Comparison of ENCODE assay signal across 11 mouse cellular contexts in genomic region chr1:57989052-57989600, GRCm38 (mm10). TPM values are rescaled to one million over a fixed set of nuclear protein-coding genes. Genes with fewer than 3 reads are reported as not detected.
DNase-seq lines count a peak whose midpoint lies in the region.
"Had no signal": no experiment of that assay in that cellular context is flagged by ENCODE, and none has a peak within 500 bp of the region (broad histone marks: within the 10 kb centered on the region; RNA-seq: fewer than 3 reads in every experiment).

No protein-coding gene starts in this region.

- peak; percentile 2 for DNase-seq in ovary, adult 18-20 months (ENCODE audit: low spot score)
- no peak for DNase-seq in ovary, postnatal 10 days (ENCODE audit: low spot score)
- peak; percentile 92 for DNase-seq in adipocyte (ENCODE audit: low spot score)
- no peak for DNase-seq in heart, embryonic 10.5 days (ENCODE audit: low spot score)
- peak; percentile 9 for DNase-seq in ovary, postnatal 14 days (ENCODE audit: low spot score)
- no peak for DNase-seq in embryo, embryonic 9.5 days (ENCODE audit: extremely low spot score)
- DNase-seq in thymus, postnatal 25 days, result no peak
- DNase-seq: cerebellum, postnatal 10 days; layer of hippocampus, adult 9-11 months had no signal

- H3K4me3 ChIP-seq in heart, embryonic 10.5 days, result no peak overlapping the region
- H3K4me3 ChIP-seq: forebrain, embryonic 10.5 days had no signal

- H3K27me3 ChIP-seq in heart, embryonic 10.5 days (ENCODE audit: insufficient read depth, poor library complexity, severe bottlenecking), result no peaks in the 10 kb centered on the region

- no peaks in the 10 kb centered on the region for H3K4me1 ChIP-seq in heart, embryonic 10.5 days

- peak overlapping the region; percentile 7; the same call in 1 of the 2 replicates for H3K27ac ChIP-seq in heart, embryonic 10.5 days
- H3K27ac ChIP-seq: forebrain, embryonic 10.5 days; macrophage had no signal

- WGBS in heart, embryonic 10.5 days, result 58% methylated on average over 6 of the region's 6 CpGs

- no peaks in the 10 kb centered on the region for H3K36me3 ChIP-seq in heart, embryonic 10.5 days
- H3K36me3 ChIP-seq: forebrain, embryonic 10.5 days had no signal

- no peaks in the 10 kb centered on the region for H3K9me3 ChIP-seq in heart, embryonic 10.5 days
- H3K9me3 ChIP-seq: forebrain, embryonic 10.5 days had no signal

RNA-seq across cellular contexts. Expression of gene Sgo2a, which starts 6.6 kb away (rescaled TPM):
- polyA plus RNA-seq in heart, embryonic 10.5 days (2016; fragmentation: Nextera tagmentation; extraction: Ambion mirVana), result 18.0 and 18.4 TPM in 2 replicates

RNA-seq across cellular contexts. Expression of gene Kctd18, which starts 29.6 kb away (rescaled TPM):
- polyA plus RNA-seq in heart, embryonic 10.5 days (2016; fragmentation: Nextera tagmentation; extraction: Ambion mirVana), result 12.0 and 12.5 TPM in 2 replicates

RNA-seq across cellular contexts. Expression of gene Aox1, which starts 40.6 kb away (rescaled TPM):
- 0.33 and 0.64 TPM in 2 replicates for polyA plus RNA-seq in heart, embryonic 10.5 days (2016; fragmentation: Nextera tagmentation; extraction: Ambion mirVana)

Comparison
In these comparisons a context has a peak if more than half of its experiments do, and no peak if none do; other contexts are left out.
1. DNase-seq: peak in ovary, adult 18-20 months (single experiment), adipocyte (single experiment) and ovary, postnatal 14 days (single experiment); none in ovary, postnatal 10 days (single experiment), heart, embryonic 10.5 days (single experiment), embryo, embryonic 9.5 days (single experiment) and thymus, postnatal 25 days (single experiment).